Mouse (Mus musculus) heart, embryonic 11.5 days (tissue): ENCODE measurements around the gene 1700088E04Rik. TPM values are rescaled to one million over a fixed set of nuclear protein-coding genes. Genes with fewer than 3 reads are reported as not detected.

Source experiments
- ATAC-seq: fragments of 200-750 bp; cut with Nextera tagmentation; replicated peaks from 2 replicates; pipeline ENCODE4 v1.8.0; 2017; ENCODE audit warnings: moderate library complexity; ENCODE audit not compliant: insufficient number of reproducible peaks, low FRiP score, low TSS enrichment
- H3K27ac ChIP-seq: fragments of 300-500 bp; sonication (generic); 2 replicates; pipeline ENCODE4 v1.5.1; 2014; ENCODE audit warnings: mild to moderate bottlenecking, low read depth, low read length
- H3K27me3 ChIP-seq: fragments of 300-500 bp; sonication (generic); 2 replicates; pipeline ENCODE4 v1.6.1; 2014; ENCODE audit warnings: mild to moderate bottlenecking, low read length, mixed read lengths; ENCODE audit not compliant: control insufficient read depth, insufficient read depth
- H3K36me3 ChIP-seq: fragments of 300-500 bp; sonication (generic); 2 replicates; pipeline ENCODE4 v1.6.1; 2014; ENCODE audit warnings: mild to moderate bottlenecking, low read length, moderate library complexity, mixed read lengths; ENCODE audit not compliant: control insufficient read depth, insufficient read depth
- H3K4me1 ChIP-seq: fragments of 300-500 bp; sonication (generic); 2 replicates; pipeline ENCODE4 v1.6.1; 2014; ENCODE audit warnings: low read length; ENCODE audit not compliant: control insufficient read depth, insufficient read depth
- H3K4me2 ChIP-seq: fragments of 300-500 bp; sonication (generic); 2 replicates; pipeline ENCODE4 v1.6.1; 2014; ENCODE audit warnings: mild to moderate bottlenecking, moderate library complexity
- H3K4me3 ChIP-seq: fragments of 300-500 bp; sonication (generic); 2 replicates; pipeline ENCODE4 v1.5.1; 2014; ENCODE audit warnings: low read depth, low read length
- H3K9ac ChIP-seq: fragments of 300-500 bp; sonication (generic); 2 replicates; pipeline ENCODE4 v1.6.1; 2014; ENCODE audit warnings: mild to moderate bottlenecking, low read depth, low read length, moderate library complexity
- H3K9me3 ChIP-seq: fragments of 300-500 bp; sonication (generic); replicated peaks from 2 replicates; pipeline ENCODE4 v1.6.1; 2016; ENCODE audit warnings: low read length; ENCODE audit not compliant: control insufficient read depth
- WGBS: fragments of 180-500 bp; shearing (Covaris S2); extraction: QIAGEN DNeasy Blood & Tissue Kit; methylation state at CpG from one replicate; pipeline ENCODE4 v1.1.7; 2014; ENCODE audit not compliant: insufficient replicate concordance; 5-methylcytosine and 5-hydroxymethylcytosine counted together
- polyA plus RNA-seq: library from polyadenylated mRNA; unstranded; fragments of >200 nt; fragmentation: Nextera tagmentation; extraction: Ambion mirVana; gene quantifications from 2 replicates; pipeline ENCODE4 v1.2.1, GENCODE M21; 2014

The 1700088E04Rik gene
- polyA plus RNA-seq, 1 experiment from 2014 or later, result 7.1 TPM

GRCm38 (mm10) chr15:79093083-79093839, 47.8 kb downstream of the 1700088E04Rik start:
- Histone ChIP-seq H3K9ac (0 out of 2 replicates have a peak overlapping the region, but pooled peaks have one; percentile 46), H3K27ac (no peak overlapping the region), H3K27me3 (no peaks in the 10 kb centered on the region), H3K4me3 (no peak overlapping the region), H3K9me3 (no peaks in the 10 kb centered on the region), H3K4me2 (no peak overlapping the region), H3K36me3 (peaks cover 32% of the 10 kb centered on the region), H3K4me1 (peaks cover 24% of the 10 kb centered on the region)
- 61% methylated on average over 7 of the region's 7 CpGs for WGBS
- ATAC-seq, result no peak

GRCm38 (mm10) chr15:79092284-79092683, 48.8 kb downstream of the 1700088E04Rik start:
- Histone ChIP-seq H3K27ac (no peak overlapping the region), H3K9ac (no peak overlapping the region), H3K27me3 (no peaks in the 10 kb centered on the region), H3K4me1 (peaks cover 14% of the 10 kb centered on the region), H3K9me3 (no peaks in the 10 kb centered on the region), H3K4me2 (no peak overlapping the region), H3K4me3 (no peak overlapping the region), H3K36me3 (peaks cover 34% of the 10 kb centered on the region)
- ATAC-seq, result no peak
- WGBS, result 87% methylated on average over 6 of the region's 6 CpGs

- no peak for ATAC-seq
- 94% methylated on average over 7 of the region's 7 CpGs for WGBS
- H3K4me2 ChIP-seq, result no peak overlapping the region
- H3K9ac ChIP-seq, result no peak overlapping the region
- no peaks in the 10 kb centered on the region for H3K9me3 ChIP-seq
- no peaks in the 10 kb centered on the region for H3K27me3 ChIP-seq
- H3K27ac ChIP-seq, result no peak overlapping the region
- no peak overlapping the region for H3K4me3 ChIP-seq
- H3K36me3 ChIP-seq, result peaks cover 61% of the 10 kb centered on the region
- peaks cover 6% of the 10 kb centered on the region for H3K4me1 ChIP-seq
These were observed 61.5 kb downstream of the 1700088E04Rik start for GRCm38 (mm10) chr15:79079567-79079966.

Other genes with a start within 250 kb of the 1700088E04Rik start
- gene Gm49510, start 241.6 kb downstream of the 1700088E04Rik start, polyA plus RNA-seq, result 0.23 and 0.47 TPM in 2 replicates
- 25.0 and 29.3 TPM in 2 replicates for gene Sh3bp1, start 241.5 kb downstream of the 1700088E04Rik start, polyA plus RNA-seq
- gene Pdxp, start 227.3 kb downstream of the 1700088E04Rik start, polyA plus RNA-seq, result 24.3 and 25.7 TPM in 2 replicates
- gene Lgals1, start 214.5 kb downstream of the 1700088E04Rik start, polyA plus RNA-seq, result 541 and 566 TPM in 2 replicates
- gene Nol12, start 206.3 kb downstream of the 1700088E04Rik start, polyA plus RNA-seq, result 43.6 and 51.4 TPM in 2 replicates
- 49.5 and 57.8 TPM in 2 replicates for gene Triobp, start 193.5 kb downstream of the 1700088E04Rik start, polyA plus RNA-seq
- 74.6 and 178 TPM in 2 replicates for gene H1f0, start 112.8 kb downstream of the 1700088E04Rik start, polyA plus RNA-seq
- gene Galr3, start 99.4 kb downstream of the 1700088E04Rik start, polyA plus RNA-seq, result not detected in 2 replicates
- 28.2 and 28.7 TPM in 2 replicates for gene Ankrd54, start 78.4 kb downstream of the 1700088E04Rik start, polyA plus RNA-seq
- 166 and 189 TPM in 2 replicates for gene Eif3l, start 66.1 kb downstream of the 1700088E04Rik start, polyA plus RNA-seq
- gene Micall1, start 32.4 kb downstream of the 1700088E04Rik start, polyA plus RNA-seq, result 11.9 and 13.6 TPM in 2 replicates
- 284 and 297 TPM in 2 replicates for gene Polr2f, start 244 bp downstream of the 1700088E04Rik start, polyA plus RNA-seq
- gene Sox10, start 24.0 kb upstream of the 1700088E04Rik start, polyA plus RNA-seq, result 1.1 and 1.3 TPM in 2 replicates
- gene Pick1, start 87.9 kb upstream of the 1700088E04Rik start, polyA plus RNA-seq, result 17.6 and 19.3 TPM in 2 replicates
- 0.59 and 0.64 TPM in 2 replicates for gene Gm49486, start 88.1 kb upstream of the 1700088E04Rik start, polyA plus RNA-seq
- 0.17 TPM in 1 of 2 replicates, not detected in the other for gene Slc16a8, start 113.5 kb upstream of the 1700088E04Rik start, polyA plus RNA-seq
- 11.1 and 14.0 TPM in 2 replicates for gene Baiap2l2, start 144.3 kb upstream of the 1700088E04Rik start, polyA plus RNA-seq
- gene Pla2g6, start 187.1 kb upstream of the 1700088E04Rik start, polyA plus RNA-seq, result 11.6 and 12.9 TPM in 2 replicates
- gene Maff, start 205.4 kb upstream of the 1700088E04Rik start, polyA plus RNA-seq, result 3.0 and 3.3 TPM in 2 replicates